Mouse (Mus musculus): Measurements from ENCODE around the gene Rbms3.

- TF ChIP-seq CTCF (IDR thresholded peaks at IDR 0.05; ENCODE audit: control insufficient read depth, insufficient read depth, low read length) (no peak), POLR2A (IDR thresholded peaks at IDR 0.05; ENCODE audit: borderline replicate concordance, control insufficient read depth, low read depth, low read length) (no peak)
Measured at GRCm38 (mm10) chr9:117067703-117068419, 561.9 kb downstream of the Rbms3 start.

Measured in bone marrow, adult 2 months (tissue).